Mouse (Mus musculus): Measurements from ENCODE around the gene Gm49339.

- no peak for TF ChIP-seq CTCF (IDR thresholded peaks at IDR 0.05; ENCODE audit: extremely low read depth, insufficient read length, insufficient replicate concordance, low read depth, low read length)
- no peak for TF ChIP-seq POLR2A (IDR thresholded peaks at IDR 0.05; ENCODE audit: low read depth, low read length)
Observed at GRCm38 (mm10) chr10:51432940-51433339, 47.5 kb upstream of the Gm49339 start.

Measured in small intestine, adult 2 months (tissue).